10 mouse cellular contexts compared by ENCODE assay signal in the genomic region with DNA sequence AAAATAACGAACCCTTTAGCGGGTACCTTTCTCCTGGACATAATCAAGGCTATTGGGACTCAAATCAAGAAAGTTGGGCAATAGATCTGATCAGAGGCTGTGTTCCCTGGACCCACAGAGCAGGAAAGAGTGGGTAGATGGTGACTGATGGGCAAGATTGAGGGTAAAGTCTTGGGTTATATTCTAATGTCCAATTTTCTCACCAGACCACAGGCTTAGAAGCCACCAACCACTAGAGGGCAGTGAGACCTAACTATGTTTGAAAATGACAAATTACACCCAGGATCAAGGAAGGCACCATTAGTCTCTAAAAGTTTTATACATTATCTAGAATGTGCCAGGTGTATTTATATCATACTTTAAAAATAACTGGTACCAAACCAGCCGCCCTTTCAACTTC.
A peak's percentile ranks its signal among the peaks of the same experiment; 100 is the strongest.
DNase-seq lines count a peak whose midpoint lies in the region; ATAC-seq and TF ChIP-seq lines count a peak whose summit lies in the region.
"Had no signal": no experiment of that assay in that cellular context is flagged by ENCODE, and none has a peak within 500 bp of the region (broad histone marks: within the 10 kb centered on the region; RNA-seq: fewer than 3 reads in every experiment).

No protein-coding gene starts in this region.

- no peak overlapping the region for H3K27ac ChIP-seq in midbrain, embryonic 11.5 days (ENCODE audit: low read depth, low read length)
- H3K27ac ChIP-seq in midbrain, embryonic 10.5 days (replicated peaks): no peak overlapping the region
- H3K27ac ChIP-seq in cerebellum, adult 2 months (ENCODE audit: insufficient read depth, low read length): no peak overlapping the region
- H3K27ac ChIP-seq in midbrain, embryonic 14.5 days (replicated peaks; ENCODE audit: low read depth, low read length): no peak overlapping the region
- H3K27ac ChIP-seq: heart, embryonic 13.5 days; macrophage had no signal

- no peaks in the 10 kb centered on the region for H3K27me3 ChIP-seq in midbrain, embryonic 11.5 days (ENCODE audit: control insufficient read depth, insufficient read depth, low read length)
- no peaks in the 10 kb centered on the region for H3K27me3 ChIP-seq in midbrain, embryonic 10.5 days (ENCODE audit: low read depth, poor library complexity, severe bottlenecking)
- no peaks in the 10 kb centered on the region for H3K27me3 ChIP-seq in cerebellum, adult 2 months (ENCODE audit: control insufficient read depth, insufficient read depth, low read length)
- H3K27me3 ChIP-seq in midbrain, embryonic 14.5 days (ENCODE audit: control insufficient read depth, insufficient read depth, low read length): no peaks in the 10 kb centered on the region
- H3K27me3 ChIP-seq: heart, embryonic 13.5 days had no signal

- WGBS in midbrain, embryonic 11.5 days: 87% methylated on average over 3 of the region's 3 CpGs
- WGBS in midbrain, embryonic 10.5 days: 91% methylated on average over 3 of the region's 3 CpGs
- WGBS in cerebellum, adult 2 months: 78% methylated on average over 3 of the region's 3 CpGs
- WGBS in midbrain, embryonic 14.5 days: 78% methylated on average over 3 of the region's 3 CpGs

- ATAC-seq in midbrain, embryonic 11.5 days (ENCODE audit: low FRiP score): peak; percentile 42; the same call in 1 of the 2 replicates
- peak; percentile 52; the same call in 1 of the 2 replicates for ATAC-seq in midbrain, embryonic 14.5 days (ENCODE audit: low FRiP score, low TSS enrichment)
- ATAC-seq in monocyte, adult 5-6 weeks (replicated peaks; ENCODE audit: insufficient number of reproducible peaks, low FRiP score, low TSS enrichment, poor library complexity, severe bottlenecking): no peak

- no peaks in the 10 kb centered on the region for H3K9me3 ChIP-seq in midbrain, embryonic 11.5 days (ENCODE audit: control insufficient read depth, low read length)
- H3K9me3 ChIP-seq in midbrain, embryonic 10.5 days (replicated peaks): peaks cover 6% of the 10 kb centered on the region; the same call in 1 of the 2 replicates
- H3K9me3 ChIP-seq in midbrain, embryonic 14.5 days (ENCODE audit: control insufficient read depth, low read length): no peaks in the 10 kb centered on the region
- H3K9me3 ChIP-seq: heart, embryonic 13.5 days had no signal

- DNase-seq in adrenal gland, postnatal 10 days: peak; percentile 54
- no peak for DNase-seq in adrenal gland, postnatal 25 days
- peak; percentile 84 for DNase-seq in midbrain, embryonic 11.5 days (ENCODE audit: low spot score, missing footprints)
- DNase-seq in midbrain, embryonic 10.5 days (ENCODE audit: low spot score): no peak
- DNase-seq in cerebellum, adult 2 months: peak; percentile 51 to 56
- DNase-seq in hindlimb bud, embryonic 11.5 days (ENCODE audit: extremely low spot score, low read depth, low spot score): peak; percentile 12
- peak; percentile 88 for DNase-seq in midbrain, embryonic 14.5 days

- no peak for TF ChIP-seq POLR2A in cerebellum, adult 2 months (IDR thresholded peaks at IDR 0.05; ENCODE audit: borderline replicate concordance, insufficient read depth, low read length)

- H3K4me3 ChIP-seq in midbrain, embryonic 11.5 days (ENCODE audit: low read depth, low read length): no peak overlapping the region
- H3K4me3 ChIP-seq in midbrain, embryonic 10.5 days: no peak overlapping the region
- no peak overlapping the region for H3K4me3 ChIP-seq in cerebellum, adult 2 months (replicated peaks; ENCODE audit: insufficient read depth, low read depth, low read length)
- no peak overlapping the region for H3K4me3 ChIP-seq in midbrain, embryonic 14.5 days (replicated peaks; ENCODE audit: low read depth, low read length)
- H3K4me3 ChIP-seq: heart, embryonic 13.5 days had no signal

- H3K4me1 ChIP-seq in midbrain, embryonic 11.5 days (ENCODE audit: control insufficient read depth, insufficient read depth, low read length): no peaks in the 10 kb centered on the region
- no peaks in the 10 kb centered on the region for H3K4me1 ChIP-seq in midbrain, embryonic 10.5 days
- H3K4me1 ChIP-seq in cerebellum, adult 2 months (ENCODE audit: control insufficient read depth, insufficient read depth, low read length): no peaks in the 10 kb centered on the region
- no peaks in the 10 kb centered on the region for H3K4me1 ChIP-seq in midbrain, embryonic 14.5 days (ENCODE audit: control insufficient read depth, insufficient read depth, low read length)

- peak; percentile 62; the same call in 1 of the 2 replicates for TF ChIP-seq CTCF in cerebellum, adult 2 months (IDR thresholded peaks at IDR 0.05; ENCODE audit: borderline replicate concordance, insufficient read depth, low read depth, low read length)

- no peak overlapping the region for H3K4me2 ChIP-seq in midbrain, embryonic 11.5 days
- no peak overlapping the region for H3K4me2 ChIP-seq in midbrain, embryonic 14.5 days (ENCODE audit: low read length)
- H3K4me2 ChIP-seq: heart, embryonic 13.5 days had no signal

- H3K9ac ChIP-seq in midbrain, embryonic 11.5 days (ENCODE audit: low read length): no peak overlapping the region
- no peak overlapping the region for H3K9ac ChIP-seq in midbrain, embryonic 14.5 days (replicated peaks; ENCODE audit: low read length)
- H3K9ac ChIP-seq: heart, embryonic 13.5 days had no signal

- no peaks in the 10 kb centered on the region for H3K36me3 ChIP-seq in midbrain, embryonic 11.5 days (ENCODE audit: control insufficient read depth, insufficient read depth, low read length)
- H3K36me3 ChIP-seq in midbrain, embryonic 10.5 days: no peaks in the 10 kb centered on the region
- no peaks in the 10 kb centered on the region for H3K36me3 ChIP-seq in midbrain, embryonic 14.5 days (ENCODE audit: control insufficient read depth, insufficient read depth, low read length)

Comparison
In these comparisons a context has a peak if more than half of its experiments do, and no peak if none do; other contexts are left out.
1. DNase-seq: peak in adrenal gland, postnatal 10 days (single experiment), midbrain, embryonic 11.5 days (single experiment), cerebellum, adult 2 months (2 of 2), hindlimb bud, embryonic 11.5 days (single experiment) and midbrain, embryonic 14.5 days (single experiment); none in adrenal gland, postnatal 25 days (single experiment) and midbrain, embryonic 10.5 days (single experiment).